ENCODE assay signal across 24 mouse cellular contexts in the genomic region with DNA sequence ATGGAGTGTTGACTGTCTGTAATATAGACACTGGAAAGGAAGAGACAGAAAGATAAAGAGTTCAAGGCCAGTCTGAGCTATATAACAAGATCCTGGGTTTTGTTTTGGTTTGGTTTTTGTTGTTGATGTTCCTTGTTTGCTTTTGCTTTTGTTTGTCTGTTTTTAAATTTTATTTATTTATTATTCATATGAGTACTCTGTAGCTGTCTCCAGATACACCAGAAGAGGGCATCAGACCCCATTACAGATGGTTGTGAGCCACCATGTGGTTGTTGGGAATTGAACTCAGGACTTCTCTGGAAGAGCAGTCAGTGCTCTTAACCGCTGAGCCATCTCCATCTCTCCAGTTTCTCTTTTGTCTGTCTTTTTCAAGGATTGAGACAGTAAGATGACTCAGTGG. TPM values are rescaled to one million over a fixed set of nuclear protein-coding genes. Genes with fewer than 3 reads are reported as not detected.
DNase-seq lines count a peak whose midpoint lies in the region; ATAC-seq and TF ChIP-seq lines count a peak whose summit lies in the region.
"Had no signal": no experiment of that assay in that cellular context is flagged by ENCODE, and none has a peak within 500 bp of the region (broad histone marks: within the 10 kb centered on the region; RNA-seq: fewer than 3 reads in every experiment).

No protein-coding gene starts in this region.

- WGBS in intestine, postnatal 0 days: 75% methylated on average over 1 of the region's 1 CpGs
- 78% methylated on average over 1 of the region's 1 CpGs for WGBS in intestine, embryonic 16.5 days
- 83% methylated on average over 1 of the region's 1 CpGs for WGBS in lung, embryonic 14.5 days

- no peak overlapping the region for H3K4me2 ChIP-seq in intestine, postnatal 0 days (replicated peaks; ENCODE audit: low read depth)
- no peak overlapping the region for H3K4me2 ChIP-seq in intestine, embryonic 16.5 days (ENCODE audit: low read depth, low read length)
- H3K4me2 ChIP-seq in lung, embryonic 14.5 days: no peak overlapping the region
- no peak overlapping the region for H3K4me2 ChIP-seq in CH12.LX (ENCODE audit: insufficient read depth, low read depth, poor library complexity, severe bottlenecking)
- H3K4me2 ChIP-seq: embryonic facial prominence, embryonic 13.5 days; forebrain, embryonic 13.5 days; heart, embryonic 15.5 days; hindbrain, embryonic 13.5 days had no signal

- no peak overlapping the region for H3K4me3 ChIP-seq in intestine, postnatal 0 days (ENCODE audit: low read depth, low read length)
- H3K4me3 ChIP-seq in intestine, embryonic 16.5 days (ENCODE audit: low read length): no peak overlapping the region
- no peak overlapping the region for H3K4me3 ChIP-seq in lung, embryonic 14.5 days (ENCODE audit: low read depth, low read length)
- no peak overlapping the region for H3K4me3 ChIP-seq in CH12.LX (replicated peaks in 1 of 3; ENCODE audit: low read depth in 2 of 3, low read length in 2 of 3, poor library complexity in 1 of 3)
- H3K4me3 ChIP-seq: embryonic facial prominence, embryonic 13.5 days; forebrain, embryonic 13.5 days; heart, embryonic 10.5 days; heart, embryonic 15.5 days; hindbrain, embryonic 13.5 days had no signal

- no peak for TF ChIP-seq EP300 in CH12.LX (IDR thresholded peaks at IDR 0.05; ENCODE audit: low read length)

- 0 out of 2 replicates have a peak, but pooled peaks have one; percentile 10 for TF ChIP-seq CTCF in intestine, postnatal 0 days (IDR thresholded peaks at IDR 0.05; ENCODE audit: low read depth)
- peak; percentile 26; the same call in 1 of the 2 replicates for TF ChIP-seq CTCF in lung, embryonic 14.5 days (IDR thresholded peaks at IDR 0.05; ENCODE audit: low read depth)
- peak in 1 of 2 experiments; percentile 63; a peak in 2 of 4 replicates for TF ChIP-seq CTCF in CH12.LX (conservative IDR thresholded peaks at IDR 0.05 in 1 of 2, IDR thresholded peaks at IDR 0.05 in 1 of 2; ENCODE audit: low read depth in 2 of 2, low read length in 2 of 2)

- no peak for ATAC-seq in intestine, postnatal 0 days
- no peak for ATAC-seq in intestine, embryonic 16.5 days
- no peak for ATAC-seq in lung, embryonic 14.5 days (ENCODE audit: insufficient read depth)
- no peak for ATAC-seq in CD4-positive, CD25-positive, alpha-beta regulatory T cell, adult 4 months
- ATAC-seq: forebrain, embryonic 13.5 days; forebrain, postnatal 0 days; hindbrain, postnatal 0 days had no signal

- no peaks in the 10 kb centered on the region for H3K4me1 ChIP-seq in intestine, postnatal 0 days (replicated peaks; ENCODE audit: control insufficient read depth, insufficient read depth, low read length)
- peaks cover 29% of the 10 kb centered on the region for H3K4me1 ChIP-seq in intestine, embryonic 16.5 days (ENCODE audit: control insufficient read depth, insufficient read depth, low read length)
- H3K4me1 ChIP-seq in lung, embryonic 14.5 days (ENCODE audit: insufficient read depth): peaks cover 8% of the 10 kb centered on the region
- H3K4me1 ChIP-seq in CH12.LX (ENCODE audit: control insufficient read depth in 1 of 2, insufficient read depth in 2 of 2): no peaks in the 10 kb centered on the region

- no peak for TF ChIP-seq POLR2A in CH12.LX (IDR thresholded peaks at IDR 0.05; ENCODE audit: low read depth, low read length)

- no peak overlapping the region for H3K9ac ChIP-seq in intestine, postnatal 0 days (ENCODE audit: low read depth, low read length)
- no peak overlapping the region for H3K9ac ChIP-seq in intestine, embryonic 16.5 days (ENCODE audit: low read depth, low read length)
- no peak overlapping the region for H3K9ac ChIP-seq in lung, embryonic 14.5 days
- H3K9ac ChIP-seq in CH12.LX (ENCODE audit: insufficient read depth, low read depth): no peak overlapping the region
- H3K9ac ChIP-seq: embryonic facial prominence, embryonic 13.5 days; forebrain, embryonic 13.5 days; forebrain, postnatal 0 days; heart, embryonic 15.5 days; hindbrain, embryonic 13.5 days had no signal

- no peak overlapping the region for H3K27ac ChIP-seq in intestine, postnatal 0 days (ENCODE audit: low read depth, low read length)
- H3K27ac ChIP-seq in intestine, embryonic 16.5 days (ENCODE audit: low read length): no peak overlapping the region
- no peak overlapping the region for H3K27ac ChIP-seq in lung, embryonic 14.5 days (ENCODE audit: low read depth)
- H3K27ac ChIP-seq in CH12.LX (ENCODE audit: insufficient read depth, low read depth): no peak overlapping the region
- H3K27ac ChIP-seq: embryonic facial prominence, embryonic 13.5 days; forebrain, embryonic 13.5 days; heart, embryonic 10.5 days; heart, embryonic 15.5 days; hindbrain, embryonic 13.5 days; hindbrain, postnatal 0 days had no signal

- dilution Hi-C loops in CH12.LX (cut with MboI; ENCODE audit: extremely low pct_ligation_motif_present, extremely low pct_unique_long_range_greater_than_20kb, low sequenced_read_pairs): no loop called here

- H3K27me3 ChIP-seq in intestine, postnatal 0 days (replicated peaks; ENCODE audit: control insufficient read depth, insufficient read depth, low read length): peaks cover 14% of the 10 kb centered on the region
- H3K27me3 ChIP-seq in intestine, embryonic 16.5 days (replicated peaks; ENCODE audit: control insufficient read depth, insufficient read depth, low read length): peaks cover 3% of the 10 kb centered on the region
- no peaks in the 10 kb centered on the region; the same call in 1 of the 2 replicates for H3K27me3 ChIP-seq in lung, embryonic 14.5 days (ENCODE audit: insufficient read depth, low read length)
- H3K27me3 ChIP-seq in CH12.LX (replicated peaks): peaks cover 81% of the 10 kb centered on the region
- H3K27me3 ChIP-seq: forebrain, embryonic 13.5 days had no signal

- H3K79me2 ChIP-seq in CH12.LX (replicated peaks; ENCODE audit: control insufficient read depth, extremely low read depth, insufficient read depth, poor library complexity, severe bottlenecking): no peaks in the 10 kb centered on the region

- H3K36me3 ChIP-seq in intestine, postnatal 0 days (ENCODE audit: control insufficient read depth, insufficient read depth): no peaks in the 10 kb centered on the region
- H3K36me3 ChIP-seq in intestine, embryonic 16.5 days (ENCODE audit: control insufficient read depth, insufficient read depth, low read length): no peaks in the 10 kb centered on the region
- H3K36me3 ChIP-seq in lung, embryonic 14.5 days (ENCODE audit: insufficient read depth): no peaks in the 10 kb centered on the region
- no peaks in the 10 kb centered on the region for H3K36me3 ChIP-seq in CH12.LX (replicated peaks in 1 of 2; ENCODE audit: control insufficient read depth in 1 of 2, insufficient read depth in 1 of 2, low read length in 1 of 2)
- H3K36me3 ChIP-seq: embryonic facial prominence, embryonic 13.5 days; heart, embryonic 10.5 days; heart, embryonic 15.5 days; hindbrain, embryonic 13.5 days had no signal

- in situ Hi-C loops in CH12.LX (cut with MboI; ENCODE audit: low pct_ligation_motif_present, low pct_unique_long_range_greater_than_20kb, low sequenced_read_pairs): no loop called here

- DNase-seq in lung, embryonic 14.5 days: no peak
- DNase-seq in lung, adult 18-20 months: no peak
- DNase-seq in CH12.LX (ENCODE audit: extremely low read depth): no peak
- DNase-seq: adrenal gland, adult 2 months; adrenal gland, postnatal 25 days; B cell, adult 2 months; cerebellum, adult 18-20 months; cerebellum, adult 9-11 months; cerebellum, postnatal 36 days; forebrain, postnatal 0 days; gastrocnemius, postnatal 36 days; heart, adult 11 months; heart, postnatal 14 days had no signal

- H3K9me3 ChIP-seq in intestine, postnatal 0 days (ENCODE audit: control insufficient read depth): no peaks in the 10 kb centered on the region
- no peaks in the 10 kb centered on the region for H3K9me3 ChIP-seq in intestine, embryonic 16.5 days (ENCODE audit: control insufficient read depth, low read length)
- H3K9me3 ChIP-seq in lung, embryonic 14.5 days (ENCODE audit: low read depth, low read length): no peaks in the 10 kb centered on the region
- H3K9me3 ChIP-seq in CH12.LX (replicated peaks; ENCODE audit: low read length): no peaks in the 10 kb centered on the region
- H3K9me3 ChIP-seq: embryonic facial prominence, embryonic 13.5 days; forebrain, embryonic 13.5 days; heart, embryonic 10.5 days; heart, embryonic 15.5 days; hindbrain, embryonic 13.5 days had no signal

- no peak; the same call in 1 of the 2 replicates for TF ChIP-seq RAD21 in CH12.LX (IDR thresholded peaks at IDR 0.05; ENCODE audit: low read depth, low read length)

TF ChIP-seq in CH12.LX, 34 proteins besides CTCF, POLR2A, EP300 and RAD21 (continues in another document):
- TF ChIP-seq MXI1 (IDR thresholded peaks at IDR 0.05; ENCODE audit: low read depth, low read length): no peak
- peak; percentile 32 for TF ChIP-seq JUN (IDR thresholded peaks at IDR 0.05; ENCODE audit: insufficient read depth, low read depth, low read length)

RNA-seq across cellular contexts. Expression of a gene that starts 12.4 kb away (rescaled TPM):
- polyA plus RNA-seq in intestine, postnatal 0 days (2015; fragmentation: Nextera tagmentation; extraction: Ambion mirVana): 0.85 and 1.1 TPM in 2 replicates
- polyA plus RNA-seq in intestine, embryonic 16.5 days (2015; fragmentation: Nextera tagmentation; extraction: Ambion mirVana): 0.53 and 2.3 TPM in 2 replicates
- 2.7 and 3.1 TPM in 2 replicates for polyA plus RNA-seq in lung, embryonic 14.5 days (2014; fragmentation: Nextera tagmentation; extraction: Ambion mirVana)
- total RNA-seq in CH12.LX (2012; rRNA removed) (not detected in 2 replicates), CH12.LX (2014; rRNA removed) (not detected in 2 replicates)
- not detected in 2 replicates for polyA plus RNA-seq in CH12.LX (2012; ENCODE audit: insufficient read length, low read depth)
- polyA plus RNA-seq in CD4-positive, CD25-positive, alpha-beta regulatory T cell, adult 4 months (2017; shearing (Covaris generic)): not detected
- total RNA-seq: gastrocnemius, adult 8-10 months; hematopoietic stem cell, adult 5-6 weeks had no signal

RNA-seq across cellular contexts. Expression of a gene that starts 33.9 kb away (rescaled TPM):
- polyA plus RNA-seq in intestine, postnatal 0 days (2015; fragmentation: Nextera tagmentation; extraction: Ambion mirVana): 0.88 and 1.1 TPM in 2 replicates
- polyA plus RNA-seq in intestine, embryonic 16.5 days (2015; fragmentation: Nextera tagmentation; extraction: Ambion mirVana): 6.8 and 7.4 TPM in 2 replicates
- polyA plus RNA-seq in lung, embryonic 14.5 days (2014; fragmentation: Nextera tagmentation; extraction: Ambion mirVana): 11.7 and 13.3 TPM in 2 replicates
- total RNA-seq in CH12.LX (2012; rRNA removed): 50.1 and 54.4 TPM in 2 replicates
- 30.5 and 32.6 TPM in 2 replicates for total RNA-seq in CH12.LX (2014; rRNA removed)
- polyA plus RNA-seq in CH12.LX (2012; ENCODE audit: insufficient read length, low read depth): 47.6 and 54.0 TPM in 2 replicates
- under 1 TPM; 0.28 to 0.76 TPM for polyA plus RNA-seq in CD4-positive, CD25-positive, alpha-beta regulatory T cell, adult 4 months (2017; shearing (Covaris generic))
- total RNA-seq: gastrocnemius, adult 8-10 months had no signal

RNA-seq across cellular contexts. Expression of a gene that starts 58.2 kb away (rescaled TPM):
- polyA plus RNA-seq in intestine, postnatal 0 days (2015; fragmentation: Nextera tagmentation; extraction: Ambion mirVana): 0.14 and 0.17 TPM in 2 replicates
- 0.09 and 0.38 TPM in 2 replicates for polyA plus RNA-seq in intestine, embryonic 16.5 days (2015; fragmentation: Nextera tagmentation; extraction: Ambion mirVana)
- 0.20 and 0.41 TPM in 2 replicates for polyA plus RNA-seq in lung, embryonic 14.5 days (2014; fragmentation: Nextera tagmentation; extraction: Ambion mirVana)
- total RNA-seq in CH12.LX (2012; rRNA removed): not detected in 2 replicates
- total RNA-seq in CH12.LX (2014; rRNA removed): not detected in 2 replicates
- polyA plus RNA-seq in CH12.LX (2012; ENCODE audit: insufficient read length, low read depth): not detected in 2 replicates
- polyA plus RNA-seq in CD4-positive, CD25-positive, alpha-beta regulatory T cell, adult 4 months (2017; shearing (Covaris generic)): not detected
- total RNA-seq: gastrocnemius, postnatal 36 days had no signal
- polyA plus RNA-seq: forebrain, embryonic 13.5 days had no signal
